ENCODE assay signal across 21 mouse cellular contexts in the genomic region with DNA sequence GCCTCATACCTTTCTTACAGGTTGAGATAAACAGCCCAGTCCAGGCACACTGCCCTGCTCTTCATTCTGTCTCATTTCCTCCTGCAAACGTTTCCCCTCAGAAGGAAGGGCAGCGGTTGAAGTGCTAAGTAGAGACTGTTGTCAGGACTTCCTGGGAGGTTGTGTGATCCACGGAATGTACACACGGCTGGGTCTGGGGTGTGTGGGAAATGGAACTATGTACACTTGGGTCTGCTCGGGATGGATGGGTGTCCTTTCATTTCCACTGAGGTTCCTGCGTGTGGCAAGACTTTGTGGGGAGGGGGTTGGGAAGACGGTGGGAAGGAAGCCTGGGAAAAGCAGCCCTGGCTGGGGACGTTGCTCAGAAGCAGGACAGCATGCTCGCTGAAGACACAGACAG. TPM values are rescaled to one million over a fixed set of nuclear protein-coding genes. Genes with fewer than 3 reads are reported as not detected.
A peak's percentile ranks its signal among the peaks of the same experiment; 100 is the strongest.
DNase-seq lines count a peak whose midpoint lies in the region; ATAC-seq lines count a peak whose summit lies in the region.
"Had no signal": no experiment of that assay in that cellular context is flagged by ENCODE, and none has a peak within 500 bp of the region (broad histone marks: within the 10 kb centered on the region; RNA-seq: fewer than 3 reads in every experiment).

No protein-coding gene starts in this region.

- H3K4me2 ChIP-seq in heart, embryonic 13.5 days = no peak overlapping the region

- no peaks in the 10 kb centered on the region for H3K9me3 ChIP-seq in heart, embryonic 10.5 days
- no peaks in the 10 kb centered on the region for H3K9me3 ChIP-seq in heart, embryonic 13.5 days
- H3K9me3 ChIP-seq: G1E had no signal

- no peak overlapping the region for H3K4me3 ChIP-seq in heart, embryonic 10.5 days
- H3K4me3 ChIP-seq in heart, embryonic 13.5 days = no peak overlapping the region

- H3K4me1 ChIP-seq in heart, embryonic 10.5 days = 0 out of 2 replicates have a peak, but pooled peaks cover 9% of the 10 kb centered on the region
- H3K4me1 ChIP-seq in heart, embryonic 13.5 days = no peaks in the 10 kb centered on the region

- intact Hi-C loops in heart, postnatal 25 days (cut with DNase I) = no loop called here

- no peaks in the 10 kb centered on the region for H3K27me3 ChIP-seq in heart, embryonic 10.5 days (ENCODE audit: insufficient read depth, poor library complexity, severe bottlenecking)
- H3K27me3 ChIP-seq in heart, embryonic 13.5 days (replicated peaks) = no peaks in the 10 kb centered on the region
- H3K27me3 ChIP-seq: CH12.LX, Patski had no signal

- peak; percentile 92 for DNase-seq in heart, adult 11 months
- no peak for DNase-seq in heart, embryonic 10.5 days (ENCODE audit: low spot score)
- no peak for DNase-seq in heart, postnatal 25 days (ENCODE audit: low spot score)
- DNase-seq in kidney, postnatal 10 days = peak; percentile 4
- DNase-seq in kidney, adult 9 months = no peak
- DNase-seq: adrenal gland, adult 2 months; adrenal gland, adult 8-10 months; adrenal gland, postnatal 10 days; adrenal gland, postnatal 14 days; adrenal gland, postnatal 25 days; adrenal gland, postnatal 36 days; B cell, adult 2 months; cerebellum, adult 11 months; cerebellum, adult 11-12 months; cerebellum, adult 18-20 months had no signal

- H3K27ac ChIP-seq in heart, embryonic 10.5 days = no peak overlapping the region
- H3K27ac ChIP-seq in heart, embryonic 13.5 days (replicated peaks) = no peak overlapping the region

- H3K36me3 ChIP-seq in heart, embryonic 10.5 days = peaks cover 28% of the 10 kb centered on the region
- H3K36me3 ChIP-seq in heart, embryonic 13.5 days = peaks cover 51% of the 10 kb centered on the region

- 72% methylated on average over 9 of the region's 9 CpGs for WGBS in heart, embryonic 10.5 days
- WGBS in heart, embryonic 13.5 days = 75% methylated on average over 9 of the region's 9 CpGs

- ATAC-seq in heart, embryonic 13.5 days (ENCODE audit: extremely low read depth, insufficient number of reproducible peaks, low FRiP score, low TSS enrichment) = no peak
- ATAC-seq: activated CD4-positive, CD25-positive, alpha-beta regulatory T cell, adult 4 months; CD4-positive, CD25-positive, alpha-beta regulatory T cell, adult 4 months; Patski had no signal

- H3K9ac ChIP-seq in heart, embryonic 13.5 days = peak overlapping the region; percentile 30; the same call in 1 of the 2 replicates

RNA-seq across cellular contexts. Expression of gene Hes6, which starts 12.6 kb away (rescaled TPM):
- polyA plus RNA-seq in heart, embryonic 10.5 days (2016; fragmentation: Nextera tagmentation; extraction: Ambion mirVana) = 70.6 and 74.2 TPM in 2 replicates
- polyA plus RNA-seq in heart, embryonic 13.5 days (2015; fragmentation: Nextera tagmentation; extraction: Ambion mirVana) = 61.5 and 70.9 TPM in 2 replicates
- 10 to 100 TPM; 16.6 to 18.3 TPM for total RNA-seq in heart, postnatal 25 days (2021)

RNA-seq across cellular contexts. Expression of gene Ilkap, which starts 27.8 kb away (rescaled TPM):
- 132 and 152 TPM in 2 replicates for polyA plus RNA-seq in heart, embryonic 10.5 days (2016; fragmentation: Nextera tagmentation; extraction: Ambion mirVana)
- polyA plus RNA-seq in heart, embryonic 13.5 days (2015; fragmentation: Nextera tagmentation; extraction: Ambion mirVana) = 92.0 and 107 TPM in 2 replicates
- total RNA-seq in heart, postnatal 25 days (2021) = 10 to 100 TPM; 41.3 to 48.1 TPM

RNA-seq across cellular contexts. Expression of gene Per2, which starts 32.7 kb away (rescaled TPM):
- polyA plus RNA-seq in heart, embryonic 10.5 days (2016; fragmentation: Nextera tagmentation; extraction: Ambion mirVana) = 3.2 and 4.9 TPM in 2 replicates
- polyA plus RNA-seq in heart, embryonic 13.5 days (2015; fragmentation: Nextera tagmentation; extraction: Ambion mirVana) = 2.7 and 3.1 TPM in 2 replicates
- total RNA-seq in heart, postnatal 25 days (2021) = 10 to 100 TPM in 1 of 2 experiments, 1 to 10 TPM in 1; 2.1 to 11.7 TPM

Comparison
In these comparisons a context has a peak if more than half of its experiments do, and no peak if none do; other contexts are left out.
1. DNase-seq: peak in heart, adult 11 months (single experiment) and kidney, postnatal 10 days (single experiment); none in heart, embryonic 10.5 days (single experiment), heart, postnatal 25 days (single experiment) and kidney, adult 9 months (single experiment).